Mouse (Mus musculus): ENCODE data around the gene Prss48. TPM values are rescaled to one million over a fixed set of nuclear protein-coding genes. Genes with fewer than 3 reads are reported as not detected.

The Prss48 gene
- total RNA-seq, 2 experiments from 2014 or later: not detected

GRCm38 (mm10) chr3:85952696-85953283 lies 49.5 kb downstream of the Prss48 start:
- DNase-seq: no peak
- intact Hi-C loops (cut with DNase I): no loop called here

- intact Hi-C loops (cut with DNase I): no loop called here
Observed at GRCm38 (mm10) chr3:85950914-85951313, 51.4 kb downstream of the Prss48 start.

More at GRCm38 (mm10) chr3:85950914-85951313, 51.4 kb downstream of the Prss48 start:
- no peak for DNase-seq

Other genes starting within 250 kb of the Prss48 start
- 1 to 10 TPM; 3.5 to 4.3 TPM for gene Fam160a1, start 185.2 kb downstream of the Prss48 start, total RNA-seq (2021)
- gene Glt28d2, start 115.0 kb downstream of the Prss48 start, total RNA-seq (2021): 1 to 10 TPM; 1.1 to 2.5 TPM
- gene Gm37240, start 115.0 kb downstream of the Prss48 start, total RNA-seq (2021): 1 to 10 TPM; 3.3 to 3.6 TPM
- gene Sh3d19, start 31.4 kb downstream of the Prss48 start, total RNA-seq (2021): 10 to 100 TPM; 64.4 to 72.2 TPM
- gene Rps3a1, start 140.2 kb upstream of the Prss48 start, total RNA-seq (2021): 100 to 1,000 TPM; 534 to 591 TPM
- gene Lrba, start 222.2 kb upstream of the Prss48 start, total RNA-seq (2021): 10 to 100 TPM; 19.2 to 19.3 TPM